Mouse (Mus musculus) ovary, postnatal 10 days (tissue): ENCODE data around the gene Mttp.

ENCODE experiments used
- DNase-seq: peaks from one replicate; pipeline ENCODE4 v3.0.0; 2022; ENCODE audit warnings: low spot score

Gene Mttp

DNA sequence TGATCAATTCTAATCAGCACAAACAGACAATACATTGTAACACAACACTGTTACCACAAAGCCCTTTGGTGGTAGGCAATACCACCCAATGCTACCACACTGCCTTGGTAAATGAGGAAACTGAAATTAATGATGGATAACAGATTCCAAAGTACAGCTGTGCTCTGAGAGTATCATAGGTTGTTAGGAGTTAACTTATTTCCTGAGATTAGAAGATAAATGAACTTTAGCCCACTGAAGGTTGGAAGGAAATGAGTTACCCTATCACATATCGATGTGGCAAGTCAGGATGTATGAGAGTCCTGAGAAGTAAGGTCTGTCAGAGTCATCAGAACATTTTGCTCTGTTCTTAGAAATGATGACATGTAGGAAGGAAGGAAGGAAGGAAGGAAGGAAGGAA lies 10.2 kb downstream of the Mttp start:
- DNase-seq = no peak

DNA sequence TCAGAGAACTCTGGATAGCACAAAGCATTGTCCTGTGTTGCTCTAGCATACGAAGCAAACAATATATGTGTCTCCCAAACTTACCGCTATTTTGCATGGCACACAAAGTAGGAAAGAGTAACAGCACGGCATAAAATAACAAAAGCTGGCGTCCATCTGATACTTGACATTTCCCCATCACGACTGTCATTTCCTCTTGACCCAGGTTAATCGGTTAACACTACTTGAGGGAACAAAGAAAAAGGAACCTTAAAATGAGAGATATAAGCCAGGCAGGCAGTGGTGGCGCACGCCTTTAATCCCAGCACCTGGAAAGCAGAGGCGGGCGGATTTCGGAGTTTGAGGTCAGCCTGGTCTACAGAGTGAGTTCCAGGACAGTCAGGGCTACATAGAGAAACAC lies 10.9 kb downstream of the Mttp start:
- DNase-seq = no peak

GRCm38 (mm10) chr3:138133463-138133862 lies 11.3 kb downstream of the Mttp start:
- no peak for DNase-seq

DNA sequence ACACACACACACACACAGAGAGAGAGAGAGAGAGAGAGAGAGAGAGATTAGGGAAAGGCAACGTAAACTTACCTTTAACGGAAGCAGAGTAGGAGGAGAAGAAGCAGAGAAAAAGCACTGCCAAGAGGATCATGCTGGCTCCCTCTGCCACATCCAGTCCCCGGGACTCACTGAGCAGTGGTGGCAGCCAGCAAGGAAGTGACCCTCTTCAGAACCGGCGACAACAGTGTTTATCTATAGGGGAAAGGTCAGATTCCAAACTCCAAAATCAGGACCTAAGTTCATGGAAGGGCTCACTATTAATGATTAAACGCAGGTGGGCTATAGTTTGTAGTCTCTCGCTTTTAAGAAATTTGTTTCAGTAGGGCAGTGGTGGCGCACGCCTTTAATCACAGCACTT lies 13.6 kb downstream of the Mttp start:
- DNase-seq = no peak

DNA sequence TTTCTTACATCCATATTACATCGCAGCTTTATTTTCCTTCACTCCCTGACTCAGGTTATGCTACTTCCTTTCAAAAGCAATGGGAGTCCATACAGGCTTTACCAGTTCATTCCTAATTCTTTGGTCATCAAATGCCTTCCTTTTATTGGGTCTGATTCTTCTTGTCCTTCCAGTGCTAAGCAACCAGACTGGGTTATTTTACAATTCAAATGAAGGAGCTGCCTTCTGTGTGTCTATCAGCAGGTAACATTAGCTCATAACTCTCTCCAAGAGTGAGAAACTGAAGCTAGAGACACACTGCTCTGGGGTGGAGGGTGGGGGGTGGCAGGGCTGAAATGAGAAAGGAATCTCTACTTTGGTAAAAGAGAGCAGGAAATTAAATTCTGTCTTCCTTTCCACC lies 14.1 kb downstream of the Mttp start:
- DNase-seq = no peak

DNA sequence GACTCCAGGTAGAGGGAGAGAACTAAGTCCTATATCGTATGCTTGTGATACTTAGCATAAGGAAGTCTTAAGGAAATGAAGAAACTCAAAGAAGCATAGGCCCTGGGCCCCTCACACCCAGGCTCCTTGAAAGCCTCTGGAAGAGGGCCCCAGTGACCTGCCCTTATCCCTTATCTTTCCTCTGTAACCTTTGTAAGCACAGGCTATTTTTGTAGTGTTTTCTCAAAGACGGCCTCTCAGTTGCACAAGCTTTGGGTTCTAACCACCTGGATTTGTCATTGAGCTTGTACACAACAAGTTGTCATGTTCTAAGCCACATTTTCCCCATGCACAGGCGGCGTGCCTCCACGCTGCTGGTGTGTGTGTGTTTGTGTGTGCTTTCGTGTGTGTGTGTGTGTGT lies 15.7 kb downstream of the Mttp start:
- DNase-seq = no peak

GRCm38 (mm10) chr3:138123842-138124241 lies 20.9 kb downstream of the Mttp start:
- no peak for DNase-seq

DNA sequence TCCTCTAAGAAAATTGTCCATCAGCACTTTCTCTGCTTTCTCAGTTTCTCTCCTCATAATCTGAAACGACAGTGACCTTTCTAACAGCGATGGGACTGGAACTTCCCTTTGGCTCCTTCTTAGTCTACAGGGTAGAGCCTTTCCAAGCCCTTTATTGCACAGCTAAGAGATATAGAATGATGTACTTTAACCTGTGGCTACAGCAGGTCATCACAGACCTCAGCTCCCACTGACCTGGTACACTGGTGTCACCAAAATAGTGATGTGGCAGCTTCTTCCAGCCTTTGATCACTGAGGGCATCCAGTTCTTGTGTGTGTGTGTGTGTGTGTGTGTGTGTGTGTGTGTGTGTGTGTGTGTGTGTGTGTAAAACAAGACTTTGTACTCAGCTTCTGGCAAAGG lies 23.3 kb downstream of the Mttp start:
- DNase-seq = no peak

DNA sequence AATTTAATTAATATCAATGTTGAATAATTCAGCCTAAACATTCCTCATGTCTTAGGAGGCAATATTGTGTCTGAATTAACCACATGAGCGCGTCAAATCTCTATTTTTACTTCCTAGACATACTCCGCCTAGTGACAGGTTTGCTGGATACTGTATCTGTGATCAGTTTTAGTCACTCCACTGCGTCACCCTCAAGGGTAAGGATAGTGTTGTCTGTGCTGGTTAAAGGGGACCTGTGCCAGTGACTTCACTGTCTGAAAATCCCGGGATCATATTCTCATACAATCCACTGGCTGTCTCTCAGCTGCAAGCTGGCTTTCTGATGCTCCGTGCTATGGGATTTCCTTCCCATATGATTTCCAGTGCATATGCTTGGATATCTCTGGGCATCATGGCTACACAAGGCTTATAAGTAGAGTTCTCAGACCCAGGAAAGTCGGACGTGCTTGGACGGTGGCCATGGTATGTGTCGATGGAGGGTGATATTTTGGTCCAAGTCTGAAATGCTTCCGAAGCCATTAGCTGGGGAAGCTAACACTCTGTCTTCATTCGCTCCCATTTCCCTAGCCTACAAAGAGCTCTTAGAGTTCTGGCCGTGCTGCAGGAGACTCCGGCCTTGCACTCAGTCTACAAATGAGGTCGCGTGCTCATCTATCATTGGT lies 25.2 kb downstream of the Mttp start:
- no peak for DNase-seq

DNA sequence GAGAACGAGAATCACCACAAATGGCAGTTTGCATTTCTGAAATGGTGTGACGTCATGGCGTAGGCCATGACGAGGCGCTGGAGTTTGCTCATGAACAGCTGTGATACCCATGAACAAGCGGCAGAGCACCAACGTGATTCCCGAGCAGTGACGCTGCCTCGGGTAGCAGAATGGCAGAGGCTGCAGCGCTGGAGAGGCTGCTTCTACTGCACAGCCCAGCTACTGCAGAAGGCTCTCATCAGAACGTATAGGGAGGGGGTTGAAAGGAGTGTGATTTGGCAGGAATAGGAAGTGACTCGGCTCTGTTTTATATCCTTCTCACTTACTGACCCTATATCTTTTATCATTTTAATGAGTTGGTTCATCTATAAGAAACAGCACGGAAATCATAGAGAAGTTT lies 25.9 kb downstream of the Mttp start:
- no peak for DNase-seq

DNA sequence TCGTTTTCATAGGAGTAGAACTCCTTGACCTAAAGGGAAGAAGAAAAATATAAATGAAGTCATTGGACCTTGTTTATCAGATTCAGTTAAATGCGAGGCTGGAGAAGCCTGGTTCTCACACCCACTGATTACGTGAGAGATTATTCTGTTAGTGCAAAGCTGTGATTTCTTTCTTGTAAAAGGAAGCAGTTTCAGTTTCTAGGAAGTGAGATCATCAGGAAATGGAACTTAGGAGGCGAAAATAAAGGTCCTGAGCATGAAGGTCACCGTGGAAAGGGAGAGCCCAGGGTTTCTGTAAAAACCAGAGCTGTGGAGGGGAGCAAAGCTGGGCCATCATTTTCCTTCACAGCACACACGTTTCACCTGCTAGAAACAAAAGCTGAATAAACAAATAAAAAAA lies 26.4 kb downstream of the Mttp start:
- no peak for DNase-seq

DNA sequence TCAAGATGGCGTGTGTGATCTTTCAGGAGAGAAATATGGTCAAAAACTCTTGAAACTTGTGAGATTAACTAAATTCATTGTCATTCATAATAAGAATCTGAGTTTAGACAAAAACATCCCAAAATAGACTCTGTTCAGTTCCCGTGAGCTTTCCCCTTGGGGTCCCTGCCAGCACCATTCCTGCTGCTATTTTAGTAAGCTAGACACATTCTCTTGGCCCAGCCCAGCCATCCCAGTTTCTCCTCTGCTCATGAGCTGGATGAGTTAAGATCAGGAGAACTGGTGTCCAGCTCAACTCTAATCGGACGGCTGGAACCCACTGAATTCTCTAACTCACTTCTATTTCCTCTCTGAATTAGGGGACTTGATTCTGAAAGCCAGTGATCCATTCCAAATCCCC lies 27.9 kb downstream of the Mttp start:
- DNase-seq = no peak

DNA sequence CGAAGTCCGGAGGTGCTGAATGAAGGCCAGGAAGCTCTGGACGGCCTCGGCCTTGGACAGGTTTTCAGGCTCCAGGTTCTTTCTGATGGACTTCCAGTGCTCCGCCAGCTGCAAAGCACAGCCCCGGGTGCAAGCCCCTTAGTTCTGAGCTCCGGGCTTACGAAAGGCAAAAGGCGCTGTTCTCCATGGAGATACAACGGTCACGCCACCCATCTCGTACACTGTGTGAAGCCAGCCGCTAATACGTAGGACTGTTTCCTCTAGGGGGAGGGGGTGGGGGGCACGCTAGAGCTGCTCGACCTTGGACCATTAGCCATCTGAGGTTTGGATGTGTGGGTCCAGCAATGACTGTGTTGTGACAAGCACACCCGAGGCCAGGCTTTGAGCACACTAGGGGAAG lies 30.7 kb downstream of the Mttp start:
- no peak for DNase-seq

DNA sequence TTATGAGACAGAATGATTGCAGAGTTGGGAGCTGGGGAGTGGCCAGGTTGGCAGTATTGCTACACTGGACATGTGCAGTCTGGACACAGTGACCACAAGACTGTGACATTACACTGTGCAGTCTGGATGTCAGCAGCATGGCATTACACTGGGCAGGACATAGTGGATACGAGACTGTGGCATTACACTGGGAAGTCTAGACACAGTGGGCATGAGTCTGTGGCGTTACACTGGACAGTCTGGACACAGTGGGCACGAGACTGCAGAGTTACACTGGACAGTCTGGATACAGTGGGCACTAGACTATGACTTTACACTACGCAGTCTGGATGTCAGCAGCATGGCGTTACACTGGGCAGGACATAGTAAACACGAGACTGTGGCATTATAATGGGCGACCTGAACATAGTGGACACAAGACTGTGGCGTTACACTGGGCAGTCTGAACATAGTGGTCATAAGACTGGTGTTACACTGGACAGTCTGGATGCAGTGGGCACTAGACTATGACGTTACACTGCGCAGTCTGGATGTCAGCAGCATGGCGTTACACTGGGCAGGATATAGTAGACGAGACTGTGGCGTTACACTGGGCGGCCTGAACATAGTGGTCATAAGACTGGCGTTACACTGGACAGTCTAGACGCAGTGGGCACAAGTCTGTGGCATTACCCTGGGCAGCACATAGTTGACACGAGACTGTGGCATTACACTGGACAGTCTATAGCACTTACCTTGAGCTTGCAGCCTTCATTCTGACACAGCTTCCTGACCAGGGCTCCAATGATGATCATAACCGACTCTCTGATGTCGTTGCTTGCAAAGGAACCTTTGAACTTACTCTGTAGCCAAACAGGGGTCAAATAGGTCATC lies 33.6 kb downstream of the Mttp start:
- DNase-seq = no peak

DNA sequence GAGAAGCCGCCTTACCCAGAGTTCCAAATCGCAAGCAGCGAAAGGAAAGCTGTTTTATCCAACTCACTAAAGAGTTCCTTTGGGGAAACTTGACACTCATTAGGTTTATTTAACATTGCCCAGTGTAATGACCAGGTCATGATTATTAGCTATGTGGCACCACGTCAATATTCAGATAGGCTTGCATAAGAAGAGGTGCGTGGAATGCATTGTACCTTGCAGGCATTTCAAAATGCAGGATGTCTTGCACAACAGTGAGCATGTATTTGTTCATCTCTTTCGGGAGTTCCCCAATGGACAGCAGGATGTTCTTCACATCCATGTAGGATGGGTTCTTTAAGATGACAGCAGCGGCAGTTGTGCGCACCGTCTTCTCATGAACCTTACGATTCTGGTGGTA lies 37.9 kb downstream of the Mttp start:
- no peak for DNase-seq

GRCm38 (mm10) chr3:138105056-138105455 lies 39.7 kb downstream of the Mttp start:
- DNase-seq = no peak

GRCm38 (mm10) chr3:138103690-138104089 lies 41.1 kb downstream of the Mttp start:
- DNase-seq = no peak

DNA sequence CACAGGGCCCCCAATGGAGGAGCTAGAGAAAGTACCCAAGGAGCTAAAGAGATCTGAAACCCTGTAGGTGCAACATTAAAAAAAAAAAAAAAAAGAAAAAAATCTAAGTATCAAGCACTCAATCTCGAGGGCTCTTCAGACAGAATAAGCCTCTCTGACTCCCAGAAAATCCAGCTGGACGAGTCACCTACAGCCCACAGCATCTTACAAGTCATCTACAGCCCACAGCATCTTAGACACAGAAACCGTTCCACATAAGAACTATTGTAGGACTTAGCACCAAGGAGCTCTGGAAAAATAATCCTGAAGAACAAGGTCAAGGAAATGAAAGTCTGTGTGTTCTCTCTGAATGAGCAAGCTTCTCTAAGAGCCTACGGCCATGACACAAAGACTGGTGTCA lies 42.8 kb downstream of the Mttp start:
- DNase-seq = no peak

GRCm38 (mm10) chr3:138097718-138098117 lies 47.0 kb downstream of the Mttp start:
- DNase-seq = no peak

DNA sequence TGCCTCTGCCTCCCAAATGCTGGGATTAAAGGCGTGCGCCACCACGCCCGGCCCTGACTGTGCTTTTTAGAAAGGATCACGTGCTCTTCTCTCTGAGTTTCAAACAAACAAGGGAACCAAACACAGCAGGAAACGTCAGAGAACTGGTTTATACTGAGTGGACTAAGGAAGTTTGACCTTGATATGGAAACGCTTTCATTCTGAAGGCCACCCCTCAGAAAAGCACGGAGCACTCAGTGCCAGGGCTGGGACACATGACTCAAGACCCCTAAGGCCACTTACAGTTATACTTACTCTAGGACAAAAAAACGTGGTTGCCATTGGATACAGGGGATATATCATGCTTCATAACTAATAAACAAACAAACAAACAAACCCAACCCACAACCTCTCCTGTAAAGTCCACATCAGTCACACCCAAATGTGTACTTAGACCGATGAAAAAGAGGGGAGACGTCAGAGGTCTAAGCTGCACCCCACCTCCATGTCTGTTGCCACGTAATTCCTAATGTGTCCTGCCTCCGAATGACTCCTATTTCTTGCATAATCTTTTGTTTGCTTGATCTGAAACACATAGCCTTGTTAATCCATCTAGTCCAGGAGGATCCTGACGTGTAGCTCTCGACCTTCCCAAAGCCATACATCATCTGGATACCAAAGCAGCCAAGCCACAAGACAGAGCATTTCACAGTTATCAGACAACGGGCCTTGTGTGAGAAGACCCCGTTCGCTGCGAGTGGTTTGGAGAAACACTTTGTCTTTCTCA lies 48.3 kb downstream of the Mttp start:
- DNase-seq = no peak

- no peak for DNase-seq
Observed at GRCm38 (mm10) chr3:138095718-138096117, 49.0 kb downstream of the Mttp start.

- no peak for DNase-seq
Observed at GRCm38 (mm10) chr3:138095301-138095700, 49.5 kb downstream of the Mttp start.

DNA sequence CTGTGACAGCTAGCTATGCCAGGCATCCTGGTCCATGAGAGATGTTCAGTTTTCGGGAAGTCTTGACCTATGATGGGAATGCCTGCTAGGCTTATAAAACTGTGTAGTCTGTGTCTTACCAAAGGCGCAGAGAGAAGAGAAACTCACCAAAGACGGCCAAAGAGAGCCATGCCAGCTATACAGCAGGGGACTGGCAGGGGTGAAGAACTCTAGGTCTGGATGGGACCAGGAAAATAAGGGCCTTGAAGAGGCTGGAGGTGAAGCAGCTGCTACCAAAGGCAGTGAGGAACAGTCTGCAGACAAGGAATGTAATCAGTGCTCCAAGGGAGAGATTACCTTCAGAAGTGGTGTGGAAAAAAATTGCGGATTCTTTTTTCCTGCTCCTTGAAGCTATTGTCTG lies 60.9 kb downstream of the Mttp start:
- DNase-seq = no peak
